Mouse (Mus musculus): ENCODE measurements at regions not wholly inside any gene's neighbourhood (a gene's known extent, or its start where the extent isn't known, plus 50 kb on each side); places are given as distances from the start of the nearest gene placed in this dataset.

GRCm38 (mm10) chr13:31681571-31681970, 56.0 kb downstream of the Foxf2 start:
- no peak for DNase-seq

- no peak for DNase-seq
Observed at GRCm38 (mm10) chr13:31683311-31683710, 57.7 kb downstream of the Foxf2 start.

- DNase-seq = no peak
Observed at GRCm38 (mm10) chr13:31688531-31688930, 62.9 kb downstream of the Foxf2 start.

GRCm38 (mm10) chr13:31689317-31689716, 63.7 kb downstream of the Foxf2 start:
- peak; percentile 6 for DNase-seq

GRCm38 (mm10) chr13:31695725-31696124, 70.1 kb downstream of the Foxf2 start:
- no peak for DNase-seq

GRCm38 (mm10) chr13:31704199-31704598, 78.6 kb downstream of the Foxf2 start:
- DNase-seq = no peak

DNA sequence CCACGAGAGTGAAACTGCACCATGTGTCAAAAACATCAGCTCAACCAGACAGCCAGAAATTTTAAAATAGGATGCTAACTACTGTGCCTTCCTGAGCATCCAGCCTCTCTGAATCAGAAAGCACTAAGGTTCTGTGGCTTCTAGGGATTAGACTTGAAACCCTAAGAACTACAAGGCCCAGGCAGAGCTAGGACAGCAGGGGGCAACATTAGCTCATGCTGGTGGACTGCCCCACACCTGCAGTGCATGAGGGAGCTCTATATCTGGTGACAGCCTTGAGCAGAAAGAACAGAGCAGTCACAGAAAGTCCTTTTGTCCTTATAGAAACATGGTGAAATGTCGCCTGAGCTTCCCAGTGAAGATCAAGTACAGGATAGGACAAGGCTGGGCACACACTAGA, 79.8 kb downstream of the Foxf2 start:
- no peak for DNase-seq

- no peak for DNase-seq
Observed at GRCm38 (mm10) chr13:31710681-31711080, 85.1 kb downstream of the Foxf2 start.

GRCm38 (mm10) chr13:31715683-31716082, 90.1 kb downstream of the Foxf2 start:
- DNase-seq = no peak

DNA sequence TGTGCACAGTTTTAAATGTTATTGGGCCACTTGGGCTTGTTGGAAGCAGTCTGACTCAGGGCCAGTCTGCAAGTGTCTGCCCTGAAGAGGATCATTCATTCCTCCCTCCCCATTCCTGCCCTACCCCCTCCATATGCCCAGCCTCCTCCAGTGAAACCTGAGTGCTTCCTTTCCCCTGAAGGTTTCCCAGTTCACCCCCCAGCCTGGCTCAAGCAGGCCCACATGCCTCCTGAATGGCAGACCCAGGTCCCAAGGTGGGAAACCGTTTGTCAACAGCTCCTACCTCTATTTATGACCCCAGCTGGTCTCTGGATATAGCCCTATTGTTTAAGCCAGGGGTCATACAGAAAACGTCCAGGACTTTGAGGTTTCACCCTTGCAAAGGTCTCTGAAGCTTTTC, 89.7 kb upstream of the Foxc1 start:
- no peak for DNase-seq

- no peak for DNase-seq
Observed at GRCm38 (mm10) chr13:31720731-31721130, 85.7 kb upstream of the Foxc1 start.

- DNase-seq = no peak
Observed at GRCm38 (mm10) chr13:31728862-31729261, 77.6 kb upstream of the Foxc1 start.

- DNase-seq = no peak
Observed at GRCm38 (mm10) chr13:31746276-31746675, 60.2 kb upstream of the Foxc1 start.

Measured in liver (tissue).